Mouse (Mus musculus): ENCODE data around the gene Drc1. TPM values are rescaled to one million over a fixed set of nuclear protein-coding genes. Genes with fewer than 3 reads are reported as not detected.

Gene Drc1
- polyA plus RNA-seq (2014; fragmentation: Nextera tagmentation; extraction: Ambion mirVana): 5.5 and 6.0 TPM in 2 replicates

DNA sequence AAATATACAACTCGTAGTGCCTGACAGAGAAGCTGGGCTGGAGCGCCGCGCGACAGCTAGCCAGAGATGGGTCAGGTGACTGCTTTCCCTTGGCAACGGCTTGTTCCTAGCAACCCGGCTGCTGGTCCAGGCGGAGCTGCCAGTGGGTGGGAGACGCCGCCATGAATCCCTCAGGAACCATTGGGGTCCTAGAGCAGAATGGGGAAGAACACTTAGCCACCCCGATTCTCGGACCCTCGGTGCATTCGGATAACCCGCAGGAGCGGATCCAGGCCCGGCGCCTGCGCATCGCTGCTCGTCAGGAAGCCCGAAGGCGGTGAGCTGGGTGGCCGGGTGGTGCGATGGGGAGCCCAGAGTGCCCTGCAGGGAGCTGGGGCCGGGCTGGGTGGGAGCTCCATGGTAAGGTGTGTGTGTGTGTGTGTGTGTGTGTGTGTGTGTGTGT is at the start of gene Drc1:
TSS of gene Drc1 (plus strand) at position 98 of the 442 bp plus-strand sequence.
- WGBS: under 1% methylated on average over 26 of the region's 26 CpGs
- DNase-seq (ENCODE audit: low spot score): peak; percentile 68
- Histone ChIP-seq H3K27me3 (ENCODE audit: control insufficient read depth, insufficient read depth, low read length) (no peaks in the 10 kb centered on the region), H3K9ac (peak within 1 kb of the TSS; percentile 67), H3K27ac (no peak within 1 kb of the TSS), H3K4me1 (replicated peaks; ENCODE audit: control insufficient read depth, insufficient read depth, low read length) (0 out of 2 replicates have a peak, but pooled peaks cover 4% of the 10 kb centered on the region), H3K4me3 (replicated peaks; ENCODE audit: low read length) (peak within 1 kb of the TSS; percentile 48), H3K36me3 (replicated peaks; ENCODE audit: control insufficient read depth, insufficient read depth) (no peaks in the 10 kb centered on the region), H3K9me3 (ENCODE audit: control insufficient read depth, low read length) (no peaks in the 10 kb centered on the region), H3K4me2 (replicated peaks) (peak within 1 kb of the TSS; percentile 74)
- ATAC-seq (ENCODE audit: low FRiP score): peak; percentile 93

DNA sequence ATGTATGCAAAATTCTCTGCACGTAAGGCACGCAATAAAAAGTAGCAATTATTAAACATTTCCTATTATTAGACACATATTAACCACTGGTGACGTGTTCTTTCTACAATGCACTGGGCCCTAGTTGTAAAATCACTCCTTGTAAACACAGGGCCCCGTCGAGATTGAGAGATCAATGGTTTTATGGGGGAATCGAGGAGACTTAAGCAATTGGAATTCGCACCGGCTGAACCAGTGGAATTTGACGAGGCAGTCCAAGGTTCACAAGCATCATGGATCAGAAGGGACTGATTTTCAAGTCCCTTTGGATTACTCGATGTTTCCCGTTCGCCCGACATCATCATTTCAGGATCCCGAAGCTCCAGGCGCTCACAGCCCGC is 49.3 kb upstream of the Drc1 start:
- H3K4me3 ChIP-seq (replicated peaks; ENCODE audit: low read length): peak overlapping the region; percentile 87
- peak overlapping the region; percentile 89 for H3K27ac ChIP-seq
- ATAC-seq (ENCODE audit: low FRiP score) (no peak), DNase-seq (ENCODE audit: low spot score) (no peak)
- no peaks in the 10 kb centered on the region for H3K9me3 ChIP-seq (ENCODE audit: control insufficient read depth, low read length)
- WGBS: 36% methylated on average over 16 of the region's 16 CpGs
- H3K4me1 ChIP-seq (replicated peaks; ENCODE audit: control insufficient read depth, insufficient read depth, low read length): peaks cover 27% of the 10 kb centered on the region
- no peaks in the 10 kb centered on the region for H3K27me3 ChIP-seq (ENCODE audit: control insufficient read depth, insufficient read depth, low read length)
- H3K4me2 ChIP-seq (replicated peaks): peak overlapping the region; percentile 86
- peak overlapping the region; percentile 76 for H3K9ac ChIP-seq
- H3K36me3 ChIP-seq (replicated peaks; ENCODE audit: control insufficient read depth, insufficient read depth): peaks cover 3% of the 10 kb centered on the region; the same call in 1 of the 2 replicates

DNA sequence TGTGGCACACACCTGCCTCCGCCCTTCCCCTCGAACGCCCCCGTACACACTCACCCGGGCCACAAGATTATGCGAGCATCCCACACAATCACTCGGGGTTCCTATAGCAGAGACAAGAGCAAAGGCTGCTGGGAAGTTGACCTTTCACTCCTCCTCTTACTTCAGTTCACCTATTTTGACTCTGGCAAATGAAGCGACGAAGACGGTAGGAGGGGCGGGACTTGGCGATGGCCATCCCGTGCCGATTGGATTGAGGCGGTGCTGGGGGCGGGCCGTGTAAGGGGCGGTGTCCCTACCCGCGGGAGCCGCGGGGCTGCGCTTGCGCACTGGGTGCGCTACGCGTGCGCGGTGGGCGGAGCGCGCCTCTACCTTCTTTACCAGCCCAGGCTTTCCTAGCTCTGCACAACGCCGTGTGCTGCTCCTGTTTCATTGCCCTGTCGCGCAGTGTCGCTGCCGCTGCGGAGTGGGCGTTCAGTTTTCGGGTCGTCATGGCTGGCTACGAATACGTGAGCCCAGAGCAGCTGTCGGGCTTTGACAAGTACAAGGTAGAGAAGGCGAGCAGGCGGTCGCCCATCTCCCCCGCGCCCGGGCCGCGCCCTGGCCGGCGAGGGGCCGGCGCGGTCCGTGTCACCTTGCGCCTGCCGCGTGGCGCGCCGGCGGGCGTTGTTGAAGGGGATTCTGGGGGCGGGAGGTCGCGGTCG is 48.8 kb upstream of the Drc1 start, which contains the start of gene Selenoi:
TSS of gene Selenoi (plus strand) at position 311 of the 701 bp plus-strand sequence.
- ATAC-seq (ENCODE audit: low FRiP score): peak; percentile 100
- WGBS: 2% methylated on average over 69 of the region's 71 CpGs
- H3K4me3 ChIP-seq (replicated peaks; ENCODE audit: low read length): peak within 1 kb of the TSS; percentile 87
- H3K27me3 ChIP-seq (ENCODE audit: control insufficient read depth, insufficient read depth, low read length): no peaks in the 10 kb centered on the region
- peaks cover 3% of the 10 kb centered on the region; the same call in 1 of the 2 replicates for H3K36me3 ChIP-seq (replicated peaks; ENCODE audit: control insufficient read depth, insufficient read depth)
- DNase-seq (ENCODE audit: low spot score): peak; percentile 98
- no peaks in the 10 kb centered on the region for H3K9me3 ChIP-seq (ENCODE audit: control insufficient read depth, low read length)
- H3K4me1 ChIP-seq (replicated peaks; ENCODE audit: control insufficient read depth, insufficient read depth, low read length): peaks cover 27% of the 10 kb centered on the region
- H3K4me2 ChIP-seq (replicated peaks): peak within 1 kb of the TSS; percentile 86
- peak within 1 kb of the TSS; percentile 94 for H3K27ac ChIP-seq
- H3K9ac ChIP-seq: peak within 1 kb of the TSS; percentile 94

DNA sequence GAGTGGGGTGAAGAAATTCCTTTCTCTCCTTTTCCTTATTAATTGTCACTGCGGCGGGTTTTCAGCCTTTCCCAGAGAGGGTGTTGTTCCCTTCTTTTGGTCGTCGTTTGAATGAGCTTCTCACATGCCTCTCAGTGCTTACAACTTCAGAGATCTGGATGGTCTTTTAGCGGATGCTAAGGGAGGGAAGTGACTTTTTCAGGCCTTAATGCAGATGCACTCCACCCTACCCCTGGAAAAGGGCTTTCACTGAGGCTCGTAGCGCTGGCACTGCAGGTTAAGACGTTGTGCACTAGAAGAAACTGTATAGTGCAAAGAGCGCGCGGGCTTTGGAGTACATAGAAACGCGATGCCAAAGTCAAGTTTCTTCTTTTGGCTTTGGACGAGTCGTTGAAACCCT is 48.1 kb upstream of the Drc1 start:
- peak overlapping the region; percentile 87 for H3K4me3 ChIP-seq (replicated peaks; ENCODE audit: low read length)
- peak; percentile 34 for DNase-seq (ENCODE audit: low spot score)
- peak overlapping the region; percentile 86 for H3K4me2 ChIP-seq (replicated peaks)
- H3K9ac ChIP-seq: peak overlapping the region; percentile 94
- 1% methylated on average over 15 of the region's 15 CpGs for WGBS
- peaks cover 3% of the 10 kb centered on the region; the same call in 1 of the 2 replicates for H3K36me3 ChIP-seq (replicated peaks; ENCODE audit: control insufficient read depth, insufficient read depth)
- no peaks in the 10 kb centered on the region for H3K9me3 ChIP-seq (ENCODE audit: control insufficient read depth, low read length)
- peaks cover 27% of the 10 kb centered on the region for H3K4me1 ChIP-seq (replicated peaks; ENCODE audit: control insufficient read depth, insufficient read depth, low read length)
- H3K27me3 ChIP-seq (ENCODE audit: control insufficient read depth, insufficient read depth, low read length): no peaks in the 10 kb centered on the region
- peak overlapping the region; percentile 94 for H3K27ac ChIP-seq
- no peak for ATAC-seq (ENCODE audit: low FRiP score)

DNA sequence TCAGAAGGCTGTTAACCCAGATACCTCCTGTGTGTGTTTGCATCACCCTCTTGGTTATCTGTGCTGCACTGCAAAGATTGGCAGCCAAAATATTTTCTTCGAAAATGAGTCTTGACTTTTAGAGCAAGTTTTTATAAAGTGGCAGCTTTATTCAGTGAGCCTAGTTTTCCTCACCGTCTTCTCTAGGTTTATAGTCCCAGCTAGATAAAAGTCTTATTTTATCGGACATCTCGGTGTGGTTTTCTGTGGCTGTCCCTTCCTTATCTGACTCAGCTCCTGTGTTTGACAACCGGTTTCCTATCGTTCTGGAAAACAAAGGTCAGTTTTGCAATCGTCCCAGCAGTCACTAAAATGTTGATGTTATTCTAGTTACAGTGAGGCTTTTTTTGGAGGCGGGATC is 47.2 kb upstream of the Drc1 start:
- DNase-seq (ENCODE audit: low spot score) (no peak), ATAC-seq (ENCODE audit: low FRiP score) (no peak)
- Histone ChIP-seq H3K9me3 (ENCODE audit: control insufficient read depth, low read length) (no peaks in the 10 kb centered on the region), H3K36me3 (replicated peaks; ENCODE audit: control insufficient read depth, insufficient read depth) (peaks cover 3% of the 10 kb centered on the region; the same call in 1 of the 2 replicates), H3K9ac (peak overlapping the region; percentile 94), H3K4me2 (replicated peaks) (peak overlapping the region; percentile 86), H3K4me3 (replicated peaks; ENCODE audit: low read length) (peak overlapping the region; percentile 87), H3K27ac (no peak overlapping the region), H3K27me3 (ENCODE audit: control insufficient read depth, insufficient read depth, low read length) (no peaks in the 10 kb centered on the region), H3K4me1 (replicated peaks; ENCODE audit: control insufficient read depth, insufficient read depth, low read length) (peaks cover 27% of the 10 kb centered on the region)
- WGBS: 67% methylated on average over 8 of the region's 8 CpGs

DNA sequence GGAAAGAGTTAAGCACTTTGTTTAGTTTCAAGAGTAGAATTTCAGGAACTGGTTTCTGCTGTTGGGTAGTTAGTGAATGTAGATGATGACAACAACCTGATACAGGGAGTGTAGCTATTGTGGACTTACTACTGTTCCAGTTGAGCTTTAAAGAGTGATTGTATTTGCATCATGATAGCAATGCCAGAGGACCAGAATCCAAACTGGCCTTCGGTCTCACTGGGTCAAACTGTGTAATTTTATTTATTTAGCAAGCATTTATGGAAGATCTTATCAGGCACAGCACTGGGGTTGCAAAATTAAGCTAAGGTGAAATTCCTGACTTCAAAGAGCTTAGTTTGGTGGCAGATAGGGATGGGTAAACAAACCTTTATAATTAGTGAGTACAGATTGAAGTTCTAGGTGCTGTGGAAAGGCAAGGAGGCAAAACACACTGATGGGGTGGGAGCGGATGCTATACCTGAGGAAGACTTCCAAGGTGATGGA is 45.5 kb upstream of the Drc1 start:
- DNase-seq (ENCODE audit: low spot score) (no peak), ATAC-seq (ENCODE audit: low FRiP score) (no peak)
- Histone ChIP-seq H3K4me1 (replicated peaks; ENCODE audit: control insufficient read depth, insufficient read depth, low read length) (peaks cover 27% of the 10 kb centered on the region), H3K27ac (no peak overlapping the region), H3K4me2 (replicated peaks) (no peak overlapping the region), H3K4me3 (replicated peaks; ENCODE audit: low read length) (no peak overlapping the region), H3K36me3 (replicated peaks; ENCODE audit: control insufficient read depth, insufficient read depth) (no peaks in the 10 kb centered on the region), H3K27me3 (ENCODE audit: control insufficient read depth, insufficient read depth, low read length) (no peaks in the 10 kb centered on the region), H3K9ac (no peak overlapping the region), H3K9me3 (ENCODE audit: control insufficient read depth, low read length) (no peaks in the 10 kb centered on the region)
- 98% methylated on average over 2 of the region's 2 CpGs for WGBS

DNA sequence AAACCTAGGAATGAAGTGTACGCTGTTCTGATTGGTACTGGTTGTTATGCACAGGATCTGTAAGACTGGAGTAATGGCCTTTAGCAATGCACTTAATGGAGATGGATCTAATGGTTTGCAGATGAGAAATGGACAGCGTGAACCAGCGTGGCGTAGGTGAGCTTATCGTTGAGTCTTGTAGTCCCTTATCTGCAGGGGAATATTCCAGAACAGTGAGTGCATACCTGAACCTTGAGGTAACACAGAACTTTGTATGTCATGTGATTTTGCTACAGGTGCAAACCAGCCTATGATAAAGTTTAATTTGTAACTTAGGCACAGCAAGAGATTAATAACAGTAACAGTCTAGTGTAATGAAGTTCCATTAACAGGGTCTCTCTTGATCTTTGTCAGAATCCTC is 42.7 kb upstream of the Drc1 start:
- no peak for DNase-seq (ENCODE audit: low spot score)
- Histone ChIP-seq H3K27me3 (ENCODE audit: control insufficient read depth, insufficient read depth, low read length) (no peaks in the 10 kb centered on the region), H3K36me3 (replicated peaks; ENCODE audit: control insufficient read depth, insufficient read depth) (no peaks in the 10 kb centered on the region), H3K4me3 (replicated peaks; ENCODE audit: low read length) (no peak overlapping the region), H3K4me2 (replicated peaks) (no peak overlapping the region), H3K4me1 (replicated peaks; ENCODE audit: control insufficient read depth, insufficient read depth, low read length) (peaks cover 18% of the 10 kb centered on the region), H3K27ac (no peak overlapping the region), H3K9me3 (ENCODE audit: control insufficient read depth, low read length) (no peaks in the 10 kb centered on the region), H3K9ac (no peak overlapping the region)
- no peak for ATAC-seq (ENCODE audit: low FRiP score)
- WGBS: 99% methylated on average over 5 of the region's 5 CpGs

DNA sequence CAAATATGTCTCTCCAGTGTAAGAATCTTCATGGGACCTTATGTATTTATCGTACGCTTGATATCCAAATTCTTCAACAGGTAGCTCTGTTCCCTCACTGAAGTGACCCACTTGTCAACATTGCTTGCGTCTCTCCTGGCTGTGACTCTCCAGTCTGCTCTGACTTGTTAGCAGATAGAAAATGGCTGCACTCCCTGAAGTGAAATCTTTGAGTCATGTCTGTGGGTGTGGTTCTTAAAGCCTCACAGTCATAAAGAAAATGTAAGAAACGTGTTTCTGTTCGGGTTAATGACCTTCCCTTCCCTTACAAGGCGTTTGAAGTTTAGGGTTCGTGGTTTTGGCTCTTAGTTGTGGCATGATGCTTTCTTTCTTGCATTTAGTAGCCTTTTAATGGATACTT is 40.6 kb upstream of the Drc1 start:
- WGBS: 96% methylated on average over 7 of the region's 7 CpGs
- H3K9ac ChIP-seq: no peak overlapping the region
- H3K36me3 ChIP-seq (replicated peaks; ENCODE audit: control insufficient read depth, insufficient read depth): no peaks in the 10 kb centered on the region
- H3K9me3 ChIP-seq (ENCODE audit: control insufficient read depth, low read length): no peaks in the 10 kb centered on the region
- DNase-seq (ENCODE audit: low spot score) (no peak), ATAC-seq (ENCODE audit: low FRiP score) (no peak)
- no peak overlapping the region for H3K27ac ChIP-seq
- no peaks in the 10 kb centered on the region for H3K27me3 ChIP-seq (ENCODE audit: control insufficient read depth, insufficient read depth, low read length)
- H3K4me2 ChIP-seq (replicated peaks): no peak overlapping the region
- 0 out of 2 replicates have a peak, but pooled peaks cover 13% of the 10 kb centered on the region for H3K4me1 ChIP-seq (replicated peaks; ENCODE audit: control insufficient read depth, insufficient read depth, low read length)
- H3K4me3 ChIP-seq (replicated peaks; ENCODE audit: low read length): no peak overlapping the region

DNA sequence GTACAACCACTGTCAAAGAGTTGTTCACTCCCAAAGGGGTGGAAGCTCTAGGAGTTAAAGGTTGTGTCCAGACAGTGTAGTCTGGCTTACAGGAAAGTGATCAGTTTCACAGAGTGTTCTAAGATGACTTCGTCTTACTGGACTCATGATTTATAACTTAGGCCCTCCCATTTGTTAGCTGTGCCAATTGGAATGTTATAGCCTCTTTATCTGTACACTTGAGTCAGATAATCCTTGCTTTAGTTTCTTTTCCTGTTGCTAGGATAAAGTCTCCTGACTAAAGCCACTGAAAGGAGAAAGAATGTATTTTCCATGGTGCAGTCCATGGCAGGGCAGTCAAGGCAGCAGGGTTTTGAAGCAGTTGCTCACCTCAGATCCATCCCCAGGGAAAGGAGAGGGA is 38.8 kb upstream of the Drc1 start:
- Histone ChIP-seq H3K4me3 (replicated peaks; ENCODE audit: low read length) (no peak overlapping the region), H3K4me2 (replicated peaks) (no peak overlapping the region), H3K27ac (no peak overlapping the region), H3K9me3 (ENCODE audit: control insufficient read depth, low read length) (no peaks in the 10 kb centered on the region), H3K27me3 (ENCODE audit: control insufficient read depth, insufficient read depth, low read length) (no peaks in the 10 kb centered on the region), H3K36me3 (replicated peaks; ENCODE audit: control insufficient read depth, insufficient read depth) (no peaks in the 10 kb centered on the region), H3K9ac (no peak overlapping the region), H3K4me1 (replicated peaks; ENCODE audit: control insufficient read depth, insufficient read depth, low read length) (0 out of 2 replicates have a peak, but pooled peaks cover 8% of the 10 kb centered on the region)
- no peak for ATAC-seq (ENCODE audit: low FRiP score)
- DNase-seq (ENCODE audit: low spot score): no peak
- WGBS: 56% methylated on average over 1 of the region's 1 CpGs

All from hindbrain, embryonic 14.5 days (tissue).